Mouse (Mus musculus) heart, adult 2 months (tissue): ENCODE measurements at regions not wholly inside any gene's neighbourhood (a gene's known extent, or its start where the extent isn't known, plus 50 kb on each side); places are given as distances from the start of the nearest gene placed in this dataset.

Experiments used
- CTCF ChIP-seq: fragments of 200-600 bp; IDR thresholded peaks from 2 replicates; pipeline ENCODE4 v1.8.1; 2022; ENCODE audit warnings: antibody characterized with exemption, mild to moderate bottlenecking, moderate library complexity
- EP300 ChIP-seq: fragments of 200-500 bp; IDR thresholded peaks from 2 replicates; pipeline ENCODE4 v1.6.1; 2011; ENCODE audit warnings: low read depth, low read length, control low read depth; ENCODE audit not compliant: insufficient read depth
- POLR2A ChIP-seq: fragments of 200-500 bp; IDR thresholded peaks from 2 replicates; pipeline ENCODE4 v1.6.1; 2011; ENCODE audit warnings: mild to moderate bottlenecking, low read depth, low read length, control low read depth; ENCODE audit not compliant: insufficient read depth

- TF ChIP-seq CTCF: peak; percentile 28
- TF ChIP-seq POLR2A: no peak
- TF ChIP-seq EP300: no peak
Observed at GRCm38 (mm10) chr13:70263654-70264053, 373.8 kb downstream of the Ice1 start.
